Mouse (Mus musculus) ES-Bruce4 (cell line): Measurements from ENCODE around the gene Gdpd1. TPM values are rescaled to one million over a fixed set of nuclear protein-coding genes. Genes with fewer than 3 reads are reported as not detected.

Source experiments
- H3K27ac ChIP-seq: 2 replicates; pipeline ENCODE4 v1.5.1; 2012; ENCODE audit warnings: low read length, inconsistent platforms; ENCODE audit not compliant: insufficient read depth
- H3K27me3 ChIP-seq: 2 replicates; pipeline ENCODE4 v1.6.1; 2012; ENCODE audit warnings: mild to moderate bottlenecking, low read length, inconsistent platforms; ENCODE audit not compliant: control insufficient read depth, poor library complexity, insufficient read depth, severe bottlenecking
- H3K36me3 ChIP-seq: 2 replicates; pipeline ENCODE4 v1.6.1; 2012; ENCODE audit warnings: inconsistent platforms, mild to moderate bottlenecking, low read length, moderate library complexity; ENCODE audit not compliant: control insufficient read depth, poor library complexity, insufficient read depth, severe bottlenecking
- H3K4me1 ChIP-seq: one replicate; pipeline ENCODE4 v1.8.1; 2011; ENCODE audit warnings: low read length; ENCODE audit not compliant: control insufficient read depth, insufficient read depth
- H3K4me3 ChIP-seq: 2 replicates; pipeline ENCODE4 v1.5.1; 2011; ENCODE audit warnings: low read depth, mild to moderate bottlenecking, low read length
- H3K9ac ChIP-seq: 2 replicates; pipeline ENCODE4 v1.6.1; 2012; ENCODE audit warnings: low read depth, mild to moderate bottlenecking, inconsistent platforms; ENCODE audit not compliant: poor library complexity, severe bottlenecking
- H3K9me3 ChIP-seq: replicated peaks from 2 replicates; pipeline ENCODE4 v1.6.1; 2012; ENCODE audit warnings: mild to moderate bottlenecking, low read length, inconsistent platforms; ENCODE audit not compliant: control insufficient read depth, poor library complexity, insufficient read depth, severe bottlenecking
- CTCF ChIP-seq: IDR thresholded peaks from one replicate; pipeline ENCODE4 v1.8.1; 2011; ENCODE audit warnings: low read depth, low read length
- EP300 ChIP-seq: IDR thresholded peaks from 2 replicates; pipeline ENCODE4 v1.6.1; 2011; ENCODE audit warnings: low read depth, low read length; ENCODE audit not compliant: insufficient read depth
- POLR2A ChIP-seq: IDR thresholded peaks from one replicate; pipeline ENCODE4 v1.8.1; 2011; ENCODE audit warnings: low read length; ENCODE audit not compliant: insufficient read depth
- polyA plus RNA-seq: library from polyadenylated mRNA; stranded (reverse); fragments of >200 nt; gene quantifications from 2 replicates; pipeline ENCODE4 v1.2.4, GENCODE M21; 2011; ENCODE audit warnings: low read depth; ENCODE audit not compliant: missing spikeins, insufficient read depth, insufficient read length

Gene Gdpd1
- 6.3 TPM in 2 replicates for polyA plus RNA-seq

- Histone ChIP-seq H3K27me3 (no peaks in the 10 kb centered on the region), H3K36me3 (peaks cover 8% of the 10 kb centered on the region), H3K9me3 (no peaks in the 10 kb centered on the region), H3K4me1 (no peaks in the 10 kb centered on the region), H3K9ac (peak within 1 kb of the TSS; percentile 64), H3K27ac (no peak within 1 kb of the TSS), H3K4me3 (peak within 1 kb of the TSS; percentile 74)
- TF ChIP-seq POLR2A (peak; percentile 62), CTCF (peak; percentile 7), EP300 (no peak)
These were observed at the start of gene Gdpd1 for GRCm38 (mm10) chr11:87073866-87074440. TSS of gene Gdpd1 (minus strand) at chr11:87074062.

GRCm38 (mm10) chr11:87121864-87122263 lies 48.0 kb upstream of the Gdpd1 start:
- H3K9me3 ChIP-seq, result no peaks in the 10 kb centered on the region
- H3K4me3 ChIP-seq, result no peak overlapping the region
- no peak overlapping the region for H3K9ac ChIP-seq
- TF ChIP-seq EP300 (no peak), CTCF (no peak), POLR2A (no peak)
- H3K27ac ChIP-seq, result no peak overlapping the region
- peaks cover 42% of the 10 kb centered on the region for H3K36me3 ChIP-seq
- no peaks in the 10 kb centered on the region for H3K27me3 ChIP-seq
- H3K4me1 ChIP-seq, result no peaks in the 10 kb centered on the region

- TF ChIP-seq CTCF (no peak), POLR2A (no peak), EP300 (no peak)
- Histone ChIP-seq H3K9me3 (no peaks in the 10 kb centered on the region), H3K36me3 (peaks cover 37% of the 10 kb centered on the region), H3K4me1 (no peaks in the 10 kb centered on the region), H3K27me3 (no peaks in the 10 kb centered on the region), H3K27ac (no peak overlapping the region), H3K4me3 (peak overlapping the region; percentile 95), H3K9ac (peak overlapping the region; percentile 91)
These were observed 36.5 kb upstream of the Gdpd1 start for GRCm38 (mm10) chr11:87110172-87110909.

- Histone ChIP-seq H3K27me3 (no peaks in the 10 kb centered on the region), H3K36me3 (peaks cover 38% of the 10 kb centered on the region), H3K9ac (peak overlapping the region; percentile 91), H3K27ac (peak overlapping the region; percentile 80), H3K4me3 (peak overlapping the region; percentile 95), H3K4me1 (no peaks in the 10 kb centered on the region), H3K9me3 (no peaks in the 10 kb centered on the region)
- TF ChIP-seq EP300 (0 out of 2 replicates have a peak, but pooled peaks have one; percentile 1), POLR2A (no peak)
These were observed 35.8 kb upstream of the Gdpd1 start for GRCm38 (mm10) chr11:87109519-87110171.

- Histone ChIP-seq H3K4me1 (no peaks in the 10 kb centered on the region), H3K27me3 (no peaks in the 10 kb centered on the region), H3K36me3 (peaks cover 41% of the 10 kb centered on the region), H3K27ac (peak within 1 kb of the TSS; percentile 80), H3K4me3 (peak within 1 kb of the TSS; percentile 98), H3K9ac (peak within 1 kb of the TSS; percentile 93), H3K9me3 (no peaks in the 10 kb centered on the region)
- TF ChIP-seq EP300 (0 out of 2 replicates have a peak, but pooled peaks have one; percentile 4), POLR2A (peak; percentile 7), CTCF (no peak)
These were observed 35.1 kb upstream of the Gdpd1 start, which contains the start of gene Ska2 for GRCm38 (mm10) chr11:87108755-87109518. TSS of gene Ska2 (plus strand) at chr11:87109234.
